Mouse (Mus musculus) ovary, postnatal 36 days (tissue): ENCODE measurements at regions not wholly inside any gene's neighbourhood (a gene's known extent, or its start where the extent isn't known, plus 50 kb on each side); places are given as distances from the start of the nearest gene placed in this dataset.

Experiments used
- DNase-seq: peaks from one replicate; pipeline ENCODE4 v3.0.0; 2022; ENCODE audit warnings: low spot score, mixed read lengths

DNA sequence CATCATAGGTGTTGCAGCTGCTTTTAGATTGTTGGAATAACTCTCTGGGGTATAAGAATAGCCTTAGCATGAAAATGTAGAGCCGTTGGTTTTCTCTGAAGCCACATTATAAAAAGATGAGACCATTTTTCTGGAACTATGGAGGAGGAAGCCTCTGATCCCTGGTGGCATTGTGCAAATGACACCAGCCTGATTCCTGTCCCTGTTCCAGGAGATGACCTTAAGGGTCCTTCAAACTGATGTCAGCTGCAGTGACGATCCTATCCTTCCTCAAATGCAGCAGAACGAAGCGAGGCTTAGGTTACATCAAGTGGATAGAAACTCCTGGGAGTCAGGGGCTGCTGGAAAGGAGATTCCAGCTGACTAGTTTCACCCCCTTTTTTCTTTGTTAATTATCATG is 59.0 kb upstream of the Frmd6 start:
- DNase-seq: no peak

GRCm38 (mm10) chr12:70767959-70768358 is 57.4 kb upstream of the Frmd6 start:
- no peak for DNase-seq

DNA sequence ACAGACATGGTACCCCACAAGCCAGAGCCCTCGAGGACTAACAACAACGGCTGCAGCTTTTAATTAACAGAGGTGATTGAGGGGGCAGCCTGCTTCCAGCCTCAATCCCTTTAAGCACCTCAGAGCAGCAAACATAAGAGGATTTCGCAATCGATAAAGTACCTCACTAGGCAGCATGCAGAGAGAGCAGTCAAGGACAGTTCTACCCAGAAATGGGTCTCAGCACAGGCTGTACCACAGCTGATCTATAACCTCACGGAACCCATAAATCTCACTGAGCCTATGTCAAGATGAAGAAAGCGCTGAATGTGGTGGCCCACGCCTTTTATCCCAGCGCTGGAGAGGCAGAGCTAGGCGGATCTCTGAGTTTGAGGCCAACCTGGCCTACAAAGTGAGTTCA is 56.6 kb upstream of the Frmd6 start:
- DNase-seq: no peak

DNA sequence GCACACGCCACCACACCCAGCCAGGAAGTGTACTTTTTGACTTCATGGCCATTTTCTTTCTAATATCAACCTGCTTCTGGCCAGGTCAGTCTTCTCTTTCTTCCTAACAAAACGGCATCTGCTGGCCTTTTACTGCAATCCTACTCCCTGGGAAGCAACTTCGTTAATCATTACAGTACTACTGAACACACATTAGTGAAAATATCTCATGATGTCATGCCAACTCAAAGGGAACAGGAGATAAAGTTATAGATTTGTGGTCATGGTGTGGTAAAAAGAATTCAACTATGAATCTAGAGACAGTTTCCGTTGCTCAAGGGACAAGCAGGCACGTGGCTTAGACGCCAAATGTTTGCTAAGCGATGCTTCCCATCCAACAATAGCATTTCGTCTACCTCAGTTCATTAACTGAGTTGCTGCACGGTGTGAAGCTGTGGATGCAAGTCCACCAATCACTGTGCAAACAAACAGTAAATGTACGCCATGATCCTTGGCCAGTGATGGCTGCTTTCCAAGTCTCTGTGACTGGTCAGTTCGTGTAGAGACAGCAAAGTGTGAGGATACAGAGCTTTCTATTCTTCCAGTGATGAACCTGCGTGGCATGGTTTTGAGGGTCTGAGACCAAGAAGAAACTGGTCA is 55.7 kb upstream of the Frmd6 start:
- no peak for DNase-seq

DNA sequence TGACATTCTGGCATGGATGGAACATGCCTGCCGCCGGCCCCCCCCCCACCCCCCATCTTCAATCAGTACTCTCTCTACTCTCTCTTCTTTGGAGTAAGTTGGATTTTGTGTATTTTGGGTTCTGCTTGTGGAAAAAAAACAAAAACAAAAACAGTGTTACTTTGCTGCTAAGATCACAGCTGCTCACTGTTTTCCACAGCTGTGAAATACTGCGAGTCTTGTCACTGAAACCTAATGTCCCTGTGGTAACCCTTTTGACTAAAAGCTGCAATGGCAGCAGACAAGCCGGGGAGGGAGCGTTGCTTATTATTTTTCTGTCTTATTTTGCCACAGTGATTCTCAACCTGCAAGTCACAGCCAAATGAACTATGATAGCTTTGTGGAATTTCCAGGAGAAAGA is 51.3 kb upstream of the Frmd6 start:
- DNase-seq: no peak

- no peak for DNase-seq
Observed at GRCm38 (mm10) chr12:70774816-70775591, 50.3 kb upstream of the Frmd6 start.
